Mouse (Mus musculus) bone marrow macrophage, adult 2 months (primary cell): ENCODE measurements around the gene Rere.

Experiments used
- CTCF ChIP-seq: IDR thresholded peaks from 2 replicates; pipeline ENCODE4 v1.5.1; 2012; ENCODE audit warnings: low read depth, mild to moderate bottlenecking, low read length, moderate library complexity
- POLR2A ChIP-seq: IDR thresholded peaks from 2 replicates; pipeline ENCODE4 v1.6.1; 2012; ENCODE audit warnings: mild to moderate bottlenecking, low read depth, low read length, borderline replicate concordance

- TF ChIP-seq CTCF: no peak
- no peak for TF ChIP-seq POLR2A
Measured at GRCm38 (mm10) chr4:150325046-150325801, 43.8 kb downstream of the Rere start.
